Mouse (Mus musculus) bone marrow, adult 2 months (tissue): ENCODE results near the gene Igfbp5.

Experiments used
- CTCF ChIP-seq: fragments of 200-500 bp; IDR thresholded peaks from 2 replicates; pipeline ENCODE4 v1.5.1; 2011; ENCODE audit warnings: low read length, control low read depth; ENCODE audit not compliant: control insufficient read depth, insufficient read depth
- POLR2A ChIP-seq: fragments of 200-500 bp; IDR thresholded peaks from 2 replicates; pipeline ENCODE4 v1.6.1; 2011; ENCODE audit warnings: low read depth, mild to moderate bottlenecking, control low read depth, low read length, borderline replicate concordance; ENCODE audit not compliant: control insufficient read depth

GRCm38 (mm10) chr1:72855729-72856128, 19.0 kb downstream of the Igfbp5 start:
- TF ChIP-seq CTCF (no peak), POLR2A (no peak)
